Mouse (Mus musculus) ES-E14 (cell line): ENCODE results near the gene Snrpb. TPM values are rescaled to one million over a fixed set of nuclear protein-coding genes. Genes with fewer than 3 reads are reported as not detected.

ENCODE experiments used
- DNase-seq: peaks from one replicate; pipeline ENCODE4 v3.0.0-alpha.2; 2013; ENCODE audit warnings: low read depth, low spot score
- H3K27ac ChIP-seq: 2 replicates; pipeline ENCODE4 v1.5.1; 2012; ENCODE audit warnings: low read depth, mild to moderate bottlenecking, low read length, moderate library complexity, mixed read lengths; ENCODE audit not compliant: poor library complexity, insufficient read depth, severe bottlenecking
- H3K36me3 ChIP-seq: 2 replicates; pipeline ENCODE4 v1.6.1; 2012; ENCODE audit warnings: mild to moderate bottlenecking, low read length, moderate library complexity, mixed read lengths; ENCODE audit not compliant: control insufficient read depth, poor library complexity, insufficient read depth, severe bottlenecking
- H3K4me1 ChIP-seq, 2 experiments: fragments of 150-350 bp in 1 of 2; sonication (generic) in 1 of 2; 2 replicates each; pipeline ENCODE4 v1.6.1; 2012; ENCODE audit warnings: low read length in 2 of 2, mild to moderate bottlenecking in 1 of 2, mixed read lengths in 1 of 2; ENCODE audit not compliant: control insufficient read depth in 2 of 2, insufficient read depth in 2 of 2, poor library complexity in 1 of 2
- H3K4me3 ChIP-seq, 2 experiments: fragments of 150-350 bp in 1 of 2; sonication (generic) in 1 of 2; 2 replicates each; pipeline ENCODE4 v1.5.1; 2012; ENCODE audit warnings: low read length in 2 of 2, low read depth in 1 of 2, mild to moderate bottlenecking in 1 of 2, mixed read lengths in 1 of 2; ENCODE audit not compliant: insufficient read depth in 1 of 2, poor library complexity in 1 of 2, severe bottlenecking in 1 of 2
- H3K9ac ChIP-seq: 2 replicates; pipeline ENCODE4 v1.6.1; 2012; ENCODE audit warnings: low read depth, mild to moderate bottlenecking, low read length, mixed read lengths; ENCODE audit not compliant: poor library complexity, insufficient read depth, severe bottlenecking
- H3K9me3 ChIP-seq: fragments of 150-350 bp; sonication (generic); 2 replicates; pipeline ENCODE4 v1.6.1; 2012; ENCODE audit warnings: low read depth, mild to moderate bottlenecking, low read length; ENCODE audit not compliant: control insufficient read depth, insufficient read depth
- CHD2 ChIP-seq: IDR thresholded peaks from 2 replicates; pipeline ENCODE4 v1.6.1; 2014; ENCODE audit warnings: mild to moderate bottlenecking, low read depth, low read length, inconsistent platforms
- HCFC1 ChIP-seq: IDR thresholded peaks from 2 replicates; pipeline ENCODE4 v1.6.1; 2012; ENCODE audit warnings: low read length, inconsistent platforms, borderline replicate concordance; ENCODE audit not compliant: insufficient read depth
- MAFK ChIP-seq: IDR thresholded peaks from 2 replicates; pipeline ENCODE4 v1.6.1; 2014; ENCODE audit warnings: mild to moderate bottlenecking, low read depth, low read length, inconsistent platforms; ENCODE audit not compliant: insufficient read depth
- ZC3H11A ChIP-seq: IDR thresholded peaks from 2 replicates; pipeline ENCODE4 v1.6.1; 2012; ENCODE audit warnings: low read depth, mild to moderate bottlenecking, inconsistent platforms, low read length, borderline replicate concordance
- ZNF384 ChIP-seq: IDR thresholded peaks from 2 replicates; pipeline ENCODE4 v1.6.1; 2012; ENCODE audit warnings: low read depth, low read length, inconsistent platforms
- in situ Hi-C, 2 experiments: fragments of 600-800 bp; cut with MboI; formaldehyde crosslinking; loops; one replicate each; pipeline ENCODE4 v1.15.1; 2025; ENCODE audit warnings: low sequenced_read_pairs in 2 of 2, inconsistent platforms in 1 of 2; ENCODE audit not compliant: unreplicated experiment in 2 of 2
- total RNA-seq: library from RNA; depleted of rRNA; stranded (reverse); fragments of 300-350 nt; gene quantifications from 2 replicates; pipeline ENCODE4 v1.2.3, GENCODE M21; 2012

The Snrpb gene
- total RNA-seq, 1 experiment: 339 TPM

DNA sequence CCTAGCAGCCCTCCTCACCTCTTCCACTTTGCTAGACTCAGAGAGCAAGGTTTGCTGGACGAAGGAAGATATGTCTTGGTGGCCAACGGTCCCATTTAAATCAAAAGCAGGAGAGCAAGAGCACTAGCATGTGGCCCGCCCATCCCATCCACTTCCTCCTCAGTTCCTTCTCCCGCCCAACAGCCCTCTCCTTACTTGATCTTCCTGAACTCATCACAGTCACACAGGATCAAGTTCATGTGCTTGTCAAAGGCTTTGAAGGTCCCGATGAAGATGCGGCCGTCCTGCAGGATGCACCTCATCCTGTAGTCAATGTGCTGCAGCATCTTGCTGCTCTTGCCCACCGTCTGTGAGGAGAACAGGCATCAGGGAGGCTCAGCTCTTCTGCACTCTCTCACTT, 2.4 kb downstream of the Snrpb start:
- H3K27ac ChIP-seq: no peak overlapping the region
- H3K9me3 ChIP-seq: no peaks in the 10 kb centered on the region
- peaks cover 36% of the 10 kb centered on the region for H3K36me3 ChIP-seq
- peak overlapping the region; percentile 39; the same call in 1 of the 2 replicates for H3K9ac ChIP-seq
- in situ Hi-C loops: no loop called here
- peak overlapping the region in 1 of 2 experiments; percentile 3; a peak in 1 of 4 replicates for H3K4me3 ChIP-seq
- no peak for DNase-seq
- no peak for TF ChIP-seq HCFC1
- H3K4me1 ChIP-seq: peaks cover 1 to 8% of the 10 kb centered on the region in 2 experiments; a peak in 1 of 4 replicates

DNA sequence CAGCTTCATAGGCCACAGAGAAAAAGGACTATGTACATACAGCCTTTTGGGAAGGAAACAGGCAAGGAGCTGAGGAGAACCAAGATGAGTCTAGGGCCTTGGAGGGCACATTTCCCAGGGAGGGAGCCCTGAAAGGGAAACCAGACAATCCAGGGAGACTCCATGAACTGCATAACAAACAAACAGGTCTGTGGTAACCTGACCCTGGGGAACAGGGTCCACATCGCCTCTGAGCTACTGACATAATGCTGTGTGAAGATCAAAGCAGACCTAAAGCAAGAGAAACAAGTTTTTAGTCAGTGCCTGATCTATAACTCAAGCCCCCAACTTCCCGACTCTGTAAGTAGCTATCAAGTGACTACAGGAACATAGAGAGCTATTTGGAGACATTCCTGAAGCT, 7.5 kb downstream of the Snrpb start:
- no peak overlapping the region for H3K9ac ChIP-seq
- peaks cover 1 to 2% of the 10 kb centered on the region in 2 experiments; a peak in 1 of 4 replicates for H3K4me1 ChIP-seq
- peaks cover 41% of the 10 kb centered on the region for H3K36me3 ChIP-seq
- H3K27ac ChIP-seq: no peak overlapping the region
- no peak overlapping the region for H3K4me3 ChIP-seq
- in situ Hi-C loops: no loop called here
- no peak for DNase-seq
- no peak for TF ChIP-seq ZC3H11A
- no peak for TF ChIP-seq CHD2
- TF ChIP-seq ZNF384: no peak
- no peak for TF ChIP-seq MAFK
- TF ChIP-seq HCFC1: no peak
- H3K9me3 ChIP-seq: no peaks in the 10 kb centered on the region

DNA sequence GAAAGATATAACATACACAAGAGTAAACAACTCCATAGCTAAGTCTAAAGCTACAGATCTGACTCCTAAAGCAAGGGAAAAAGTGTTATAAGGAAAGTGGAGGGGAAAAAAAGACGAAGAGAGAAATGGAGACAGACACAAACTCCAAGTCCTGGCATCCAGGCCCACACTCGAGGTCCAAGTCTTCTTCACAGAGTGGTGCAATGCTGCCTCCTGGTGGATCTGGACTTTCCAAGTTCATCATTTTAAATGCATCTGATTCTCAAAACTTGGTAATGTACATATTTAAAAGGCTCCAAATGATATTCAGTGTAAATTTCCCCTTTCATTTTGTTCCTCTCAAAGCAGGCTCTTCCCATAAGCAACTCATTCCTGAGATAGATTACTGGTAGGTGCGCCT, 11.3 kb downstream of the Snrpb start:
- H3K36me3 ChIP-seq: peaks cover 19% of the 10 kb centered on the region

DNA sequence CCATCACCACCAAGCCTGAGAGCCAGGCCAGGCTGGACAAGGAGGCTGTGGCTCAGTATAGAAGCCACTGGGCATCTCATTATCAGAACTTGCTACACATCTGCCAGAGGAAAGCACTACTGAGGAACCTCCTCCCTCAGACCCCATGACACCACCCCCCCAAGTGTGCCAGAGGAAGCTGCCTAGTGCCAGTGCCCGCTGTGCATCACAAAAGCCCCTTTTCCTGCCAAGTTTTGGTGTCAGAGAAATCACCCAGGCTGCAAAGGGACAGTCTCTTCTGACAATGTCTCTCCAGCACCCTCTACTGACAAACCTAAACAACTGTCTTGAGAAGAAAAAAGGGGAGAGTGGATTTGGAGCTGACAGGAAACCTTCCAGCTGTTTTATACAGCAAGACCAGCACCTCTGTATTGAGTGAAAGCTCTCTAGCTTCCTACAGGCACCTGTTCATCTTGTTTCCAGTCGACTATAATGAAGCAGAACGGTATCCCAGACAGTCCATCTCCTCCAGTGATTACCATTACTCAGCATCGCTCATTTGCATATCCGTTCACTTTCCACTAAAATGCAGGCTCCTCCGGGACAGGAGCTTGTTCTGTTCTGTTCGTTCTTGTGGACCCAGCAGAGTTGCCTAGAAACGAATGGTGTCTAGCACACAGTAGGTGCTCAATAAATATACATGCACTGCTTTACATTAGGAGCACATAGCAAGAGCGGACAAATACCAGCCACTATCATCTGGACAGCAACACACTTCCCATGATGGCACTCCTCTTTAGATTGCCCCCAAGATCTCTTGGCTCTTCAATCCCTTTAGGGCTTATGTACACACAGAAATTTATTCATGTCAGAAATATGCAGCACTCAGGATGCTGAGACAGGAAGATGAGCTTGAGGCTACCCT, 12.6 kb downstream of the Snrpb start:
- no peak for DNase-seq

More for the DNA sequence above, 11.3 kb downstream of the Snrpb start:
- no peak for DNase-seq
- TF ChIP-seq CHD2 (no peak), HCFC1 (no peak), ZC3H11A (no peak), ZNF384 (no peak), MAFK (no peak)
- no peak overlapping the region for H3K4me3 ChIP-seq
- H3K9ac ChIP-seq: no peak overlapping the region
- no peaks in the 10 kb centered on the region for H3K4me1 ChIP-seq
- no peak overlapping the region for H3K27ac ChIP-seq
- no peaks in the 10 kb centered on the region for H3K9me3 ChIP-seq
- in situ Hi-C loops: no loop called here

More for the DNA sequence above, 12.6 kb downstream of the Snrpb start:
- no peak overlapping the region for H3K9ac ChIP-seq
- H3K9me3 ChIP-seq: no peaks in the 10 kb centered on the region
- no peaks in the 10 kb centered on the region for H3K4me1 ChIP-seq
- peaks cover 8% of the 10 kb centered on the region for H3K36me3 ChIP-seq
- H3K4me3 ChIP-seq: no peak overlapping the region
- in situ Hi-C loops: no loop called here
- no peak overlapping the region for H3K27ac ChIP-seq
- TF ChIP-seq CHD2: no peak
- TF ChIP-seq MAFK: no peak
- TF ChIP-seq ZC3H11A: no peak
- no peak for TF ChIP-seq ZNF384
- no peak for TF ChIP-seq HCFC1
